Mouse (Mus musculus): ENCODE data around the gene Arhgap31.

Arhgap31 gene

DNA sequence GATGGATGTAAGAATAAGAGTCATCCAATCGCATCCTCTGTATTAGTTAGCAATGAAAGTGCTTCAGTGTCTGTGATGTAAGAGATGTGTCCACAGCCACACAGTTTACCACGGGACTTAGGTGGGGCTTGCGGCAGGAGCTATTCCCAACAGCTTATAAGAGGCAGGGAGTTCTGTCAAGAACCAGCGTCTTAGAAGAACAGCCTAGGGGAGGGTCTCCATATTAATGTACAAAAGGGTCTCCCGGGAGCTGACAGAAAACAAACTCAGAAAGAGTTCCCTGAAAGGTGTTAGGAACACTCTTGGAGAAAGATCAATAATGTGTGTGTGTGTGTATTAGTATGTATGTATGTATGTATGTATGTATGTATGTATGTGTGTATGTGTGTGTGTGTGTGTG lies 60.4 kb downstream of the Arhgap31 start:
- no peak for DNase-seq (ENCODE audit: low spot score in 2 of 2)

DNA sequence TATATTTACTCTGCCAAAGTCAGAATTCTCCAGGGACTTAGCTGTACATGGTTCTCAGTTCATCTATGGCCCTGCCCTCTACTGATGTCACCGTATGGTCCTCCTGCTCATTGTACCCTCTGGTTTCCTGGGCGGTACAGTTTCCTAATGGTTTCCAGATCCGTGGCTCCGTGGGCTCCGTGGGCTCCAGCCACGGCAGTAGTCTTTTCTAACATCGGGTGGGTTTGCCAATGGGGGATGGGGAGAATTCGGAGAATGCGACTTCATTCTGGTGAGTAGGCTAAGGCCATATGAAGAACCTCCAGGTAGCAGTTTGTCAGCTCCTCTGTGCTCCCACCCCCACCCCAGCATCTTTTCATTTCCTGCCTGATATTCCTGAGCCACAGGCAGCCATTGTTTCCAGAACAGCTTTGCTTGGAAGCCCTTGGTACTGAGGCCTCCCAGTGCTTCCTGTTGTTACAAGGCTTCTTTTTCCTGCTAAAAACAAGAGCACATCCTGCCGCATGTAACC lies 61.3 kb downstream of the Arhgap31 start:
- DNase-seq (ENCODE audit: low spot score in 2 of 2): no peak

DNA sequence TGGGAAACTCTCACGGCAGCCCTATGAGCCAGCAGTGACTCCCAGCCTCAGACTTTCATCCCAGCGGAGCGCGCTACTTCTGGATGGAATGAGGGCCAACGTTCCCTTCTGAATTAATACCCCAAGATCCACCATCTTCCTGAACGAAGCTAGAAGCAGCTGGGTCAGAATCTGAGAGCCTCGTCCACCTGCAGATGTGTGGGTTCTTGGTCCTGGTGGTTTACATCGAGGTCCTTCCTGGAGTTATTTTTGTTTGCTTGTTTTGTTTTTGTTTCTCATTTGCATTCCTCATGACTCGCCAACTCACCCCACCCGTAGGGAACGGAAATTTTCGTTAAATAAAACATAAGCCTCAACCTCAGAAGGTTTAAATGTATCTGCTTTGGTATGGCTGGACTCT lies 61.8 kb downstream of the Arhgap31 start:
- no peak for DNase-seq (ENCODE audit: low spot score in 2 of 2)

DNA sequence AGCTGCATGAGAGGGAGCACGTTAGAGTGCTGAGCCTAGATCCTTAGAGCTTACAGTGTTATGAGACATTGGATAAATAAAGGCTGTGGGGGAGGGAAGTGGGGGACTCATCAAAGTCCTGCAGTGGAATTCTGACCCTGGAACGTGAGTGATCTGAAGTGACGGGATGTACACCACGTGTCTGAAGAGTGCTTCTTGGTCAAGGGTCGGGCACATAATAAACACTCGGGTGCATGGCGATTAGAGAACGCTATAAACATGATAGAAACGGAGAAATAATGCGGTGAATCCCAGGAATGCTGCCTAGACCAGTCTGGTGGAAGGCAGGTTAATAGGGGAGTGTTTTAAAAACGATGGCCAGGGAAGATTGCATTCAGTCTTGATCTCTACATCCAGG lies 63.6 kb downstream of the Arhgap31 start:
- no peak for DNase-seq (ENCODE audit: low spot score in 2 of 2)

DNA sequence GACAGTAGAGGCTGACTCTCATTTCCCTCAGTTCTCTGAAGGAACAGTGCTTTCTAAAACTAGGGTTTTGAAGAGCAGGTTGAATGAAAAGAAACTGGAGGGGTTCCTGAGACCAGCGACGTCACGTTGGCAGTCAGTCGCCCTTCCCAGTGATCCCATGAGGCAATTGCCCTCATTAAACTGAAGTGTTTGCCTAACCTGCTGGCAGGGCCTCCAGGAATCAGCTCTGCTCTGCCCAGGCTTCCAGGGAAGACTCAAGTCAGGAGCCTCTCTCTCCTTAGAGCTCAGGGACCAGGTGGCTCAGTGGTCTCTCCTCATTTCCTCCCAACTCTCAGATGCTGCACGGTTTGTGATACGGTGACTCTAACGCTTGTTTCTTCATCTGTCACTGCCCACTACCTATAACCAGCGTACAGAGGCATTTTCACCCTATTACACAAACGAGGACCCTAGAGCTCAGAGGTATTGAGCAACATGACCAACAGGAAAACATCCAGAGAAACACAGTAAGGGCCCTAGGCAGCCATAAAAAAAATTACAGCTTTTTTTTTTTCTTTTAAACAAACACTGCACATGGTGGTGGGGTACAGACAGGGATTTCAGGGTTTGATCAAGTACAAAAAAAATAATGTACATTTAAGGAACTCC lies 64.2 kb downstream of the Arhgap31 start:
- DNase-seq (ENCODE audit: low spot score in 2 of 2): no peak

DNA sequence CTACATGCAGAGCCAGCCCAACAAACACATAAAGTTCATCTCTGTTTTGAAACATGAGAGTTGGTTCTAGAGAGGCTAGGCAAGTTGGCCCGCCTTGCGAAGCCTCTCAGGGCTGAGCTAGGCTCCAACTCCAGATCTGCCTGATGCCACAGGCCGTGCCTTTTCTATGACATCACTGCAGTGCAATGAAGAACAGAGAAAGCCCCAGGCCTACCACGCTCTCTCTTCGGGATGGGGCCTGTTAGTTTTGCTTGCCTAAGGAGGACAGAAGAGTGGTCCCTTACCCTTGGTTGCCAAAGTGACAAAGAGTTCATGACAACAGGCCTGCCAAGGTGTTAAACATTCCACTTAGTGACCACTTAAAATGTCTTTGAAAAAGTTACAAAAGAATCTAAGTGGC lies 64.9 kb downstream of the Arhgap31 start:
- DNase-seq (ENCODE audit: low spot score in 2 of 2): no peak

DNA sequence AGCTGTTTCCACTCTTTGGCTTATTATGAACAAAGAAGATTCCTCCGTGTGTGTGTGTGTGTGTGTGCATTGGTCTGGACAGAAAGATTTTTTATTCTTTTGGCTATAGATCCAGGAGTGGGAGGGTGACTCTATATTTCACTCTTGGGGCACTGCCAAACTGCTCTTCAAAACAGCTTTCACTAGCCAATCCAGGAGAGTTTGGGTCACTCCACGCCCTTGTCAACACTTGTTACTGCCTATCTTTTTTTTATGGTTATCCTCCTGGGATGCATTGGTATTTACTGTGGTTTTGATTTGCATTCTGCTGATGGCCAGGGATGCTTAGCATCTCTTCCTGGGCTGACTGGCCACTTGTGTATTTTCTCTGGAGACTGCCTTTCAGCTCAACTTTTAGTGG lies 68.6 kb downstream of the Arhgap31 start:
- DNase-seq (ENCODE audit: low spot score in 2 of 2): no peak

DNA sequence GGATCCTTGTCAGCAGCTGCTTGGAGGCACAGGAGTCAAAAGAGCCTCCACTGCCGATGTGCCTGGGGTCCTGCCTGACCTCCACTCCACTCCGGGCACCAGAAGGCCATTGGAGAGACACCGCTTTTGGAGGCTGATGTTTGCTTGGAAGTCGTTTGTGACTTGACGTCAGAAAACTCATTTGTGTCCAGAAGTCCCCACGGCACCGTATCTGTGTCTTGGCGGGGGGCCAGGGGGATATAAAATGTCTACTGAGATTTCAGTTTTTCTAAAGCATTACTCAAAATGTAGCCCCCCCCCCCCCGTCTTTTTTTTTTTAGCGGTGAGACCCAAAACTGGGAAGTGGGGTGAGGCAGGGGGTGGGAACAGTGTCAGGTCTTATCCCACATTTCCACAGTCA lies 76.0 kb downstream of the Arhgap31 start:
- DNase-seq (ENCODE audit: low spot score in 2 of 2): no peak

DNA sequence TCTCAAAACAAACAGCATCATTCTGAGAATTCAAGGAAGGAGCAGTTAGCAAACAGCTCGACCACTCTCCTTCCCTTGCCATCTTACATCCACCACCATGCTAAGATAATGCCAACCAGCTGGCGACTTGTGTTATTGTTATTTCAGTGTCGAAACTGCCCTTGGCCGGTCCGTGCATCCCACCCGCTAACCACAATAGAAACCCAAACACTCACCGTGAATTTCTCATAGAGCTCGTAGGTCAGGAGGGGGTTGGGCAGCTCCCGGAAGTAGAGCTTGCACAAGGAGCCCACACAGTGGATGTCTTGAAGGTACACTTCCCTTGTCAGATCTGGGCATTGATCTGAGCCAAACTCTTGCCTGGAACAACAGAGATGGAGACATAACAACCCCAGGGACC lies 76.4 kb downstream of the Arhgap31 start:
- peak in 1 of 2 experiments; percentile 8 for DNase-seq (ENCODE audit: low spot score in 2 of 2)

DNA sequence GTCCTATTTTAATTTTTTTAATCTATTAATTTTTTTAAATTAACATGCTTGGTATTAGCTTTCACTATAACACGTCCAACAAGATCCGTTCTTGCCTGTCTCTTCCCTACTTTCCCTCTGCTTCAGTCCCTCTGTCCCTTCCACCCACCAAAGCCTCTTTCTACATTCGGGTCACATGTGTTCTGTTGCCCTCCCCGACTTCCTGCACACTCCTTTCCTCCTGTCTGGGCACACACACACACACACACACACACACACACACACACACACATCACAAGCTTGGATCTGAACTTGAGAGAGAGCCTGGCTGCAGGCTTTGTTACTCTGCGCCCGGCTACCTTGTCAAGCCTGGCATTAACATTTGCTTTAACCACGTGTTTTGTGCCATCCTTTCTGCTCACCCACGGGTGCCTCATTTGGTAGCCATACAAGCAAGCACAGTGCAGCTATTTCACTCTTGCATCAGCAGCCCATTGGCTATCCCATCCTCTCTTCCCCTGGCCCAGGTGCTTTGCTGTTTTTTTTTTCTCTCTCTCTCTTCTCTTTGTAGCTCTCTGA lies 77.2 kb downstream of the Arhgap31 start:
- DNase-seq (ENCODE audit: low spot score in 2 of 2): no peak

DNA sequence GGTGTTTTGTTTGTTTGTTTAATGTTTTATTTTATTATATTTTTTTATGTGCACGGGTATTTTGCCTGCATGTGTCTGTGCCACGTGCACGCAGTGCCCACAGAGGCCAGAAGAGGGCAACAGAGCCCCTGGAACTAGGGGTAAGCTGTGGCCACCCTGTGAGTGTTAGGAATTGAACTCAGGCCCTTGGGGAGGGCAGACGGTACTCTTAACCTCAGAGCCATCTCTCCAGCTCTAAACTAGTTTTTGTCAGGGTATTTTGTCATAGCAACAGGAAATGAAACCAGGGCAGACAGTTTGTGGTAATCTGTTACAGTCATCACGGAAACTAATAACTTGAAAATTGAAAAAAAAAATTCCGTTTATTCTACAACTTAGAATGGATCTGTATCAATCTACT lies 80.9 kb downstream of the Arhgap31 start:
- peak; percentile 23 to 47 for DNase-seq (ENCODE audit: low spot score in 2 of 2)

DNA sequence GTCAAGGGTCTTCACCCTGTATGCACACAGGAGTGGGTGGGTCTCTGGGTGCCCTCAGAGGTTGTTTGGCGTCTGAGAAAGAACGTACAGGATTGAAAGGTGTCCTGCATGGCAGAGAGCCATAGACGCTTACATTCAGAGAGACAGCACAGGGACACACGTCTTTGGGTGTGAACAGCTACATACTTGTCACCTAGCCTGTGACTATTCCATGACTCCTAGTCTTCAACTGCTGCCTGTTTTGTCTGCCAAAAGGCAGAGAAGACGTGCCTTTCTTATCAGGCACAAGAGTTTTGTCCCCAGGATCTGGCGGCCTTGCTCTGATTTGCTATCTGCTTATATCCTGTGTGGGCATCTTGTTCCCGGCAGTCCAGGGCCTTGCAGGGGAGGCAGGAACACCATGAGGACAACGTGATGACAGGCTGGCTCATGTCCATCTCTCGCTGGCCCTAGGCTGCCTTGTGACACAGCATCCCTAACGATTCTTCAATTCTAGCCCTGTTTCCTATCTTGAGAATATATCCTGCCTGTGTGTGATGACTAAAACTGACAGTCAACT lies 87.2 kb downstream of the Arhgap31 start:
- no peak for DNase-seq (ENCODE audit: low spot score in 2 of 2)

DNA sequence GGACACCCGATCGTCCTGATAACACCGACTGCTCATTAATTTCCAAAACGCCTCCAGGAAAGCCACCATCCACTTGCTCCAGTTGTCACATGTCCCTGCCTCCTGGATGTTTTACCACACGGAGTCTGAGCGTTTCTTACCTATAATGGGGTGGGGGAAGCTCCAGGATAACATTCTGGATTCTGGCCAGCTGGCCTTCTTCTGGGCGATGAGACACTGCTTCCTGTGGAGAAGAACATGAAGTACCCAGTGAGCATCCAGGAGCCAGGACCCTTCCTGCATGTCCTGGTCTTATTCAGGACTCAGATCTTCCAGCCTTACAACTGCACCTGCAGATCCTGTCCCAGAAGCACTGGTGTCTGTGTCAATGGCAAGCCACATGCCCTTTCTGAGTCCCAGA lies 87.7 kb downstream of the Arhgap31 start:
- no peak for DNase-seq (ENCODE audit: low spot score in 2 of 2)

DNA sequence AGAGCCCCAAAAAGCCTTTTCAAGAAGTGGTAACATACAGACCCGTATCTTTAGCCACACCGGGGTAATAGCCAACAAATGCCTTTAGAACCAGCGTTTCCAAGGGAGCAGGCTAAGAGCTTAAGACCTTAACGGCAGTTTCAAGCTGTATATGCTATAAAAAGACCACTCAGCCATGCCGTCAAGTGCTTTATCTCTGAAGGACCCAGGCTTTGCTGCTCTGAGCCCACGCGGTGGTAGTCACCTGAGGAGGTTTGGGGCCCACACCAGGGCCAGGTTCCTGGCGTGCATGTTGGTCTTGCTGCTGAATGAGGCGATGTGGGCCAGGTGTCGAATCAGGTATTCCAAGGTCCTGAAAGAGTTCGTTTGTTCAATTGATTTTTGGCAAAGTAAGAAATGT lies 88.8 kb downstream of the Arhgap31 start:
- DNase-seq (ENCODE audit: low spot score in 2 of 2): no peak

DNA sequence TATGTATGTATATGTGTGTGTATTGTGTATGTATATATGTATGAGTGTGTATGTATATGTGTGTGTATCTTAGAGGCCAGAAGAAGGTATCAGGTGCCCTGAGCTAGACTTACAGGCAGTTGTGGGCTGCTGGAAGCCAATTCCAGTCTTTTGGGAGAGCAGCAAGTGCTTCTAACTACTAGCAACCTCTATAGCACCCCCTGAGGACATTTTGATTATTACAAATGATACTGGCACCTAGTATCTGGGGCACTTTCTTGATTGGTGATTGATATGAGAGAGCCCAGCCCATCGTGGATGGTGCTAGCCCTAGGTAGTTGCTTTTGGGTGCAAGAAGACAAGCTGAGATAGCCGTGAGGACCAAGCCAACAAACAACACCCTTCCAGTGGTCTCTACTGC lies 90.8 kb downstream of the Arhgap31 start:
- no peak for DNase-seq (ENCODE audit: low spot score in 2 of 2)

DNA sequence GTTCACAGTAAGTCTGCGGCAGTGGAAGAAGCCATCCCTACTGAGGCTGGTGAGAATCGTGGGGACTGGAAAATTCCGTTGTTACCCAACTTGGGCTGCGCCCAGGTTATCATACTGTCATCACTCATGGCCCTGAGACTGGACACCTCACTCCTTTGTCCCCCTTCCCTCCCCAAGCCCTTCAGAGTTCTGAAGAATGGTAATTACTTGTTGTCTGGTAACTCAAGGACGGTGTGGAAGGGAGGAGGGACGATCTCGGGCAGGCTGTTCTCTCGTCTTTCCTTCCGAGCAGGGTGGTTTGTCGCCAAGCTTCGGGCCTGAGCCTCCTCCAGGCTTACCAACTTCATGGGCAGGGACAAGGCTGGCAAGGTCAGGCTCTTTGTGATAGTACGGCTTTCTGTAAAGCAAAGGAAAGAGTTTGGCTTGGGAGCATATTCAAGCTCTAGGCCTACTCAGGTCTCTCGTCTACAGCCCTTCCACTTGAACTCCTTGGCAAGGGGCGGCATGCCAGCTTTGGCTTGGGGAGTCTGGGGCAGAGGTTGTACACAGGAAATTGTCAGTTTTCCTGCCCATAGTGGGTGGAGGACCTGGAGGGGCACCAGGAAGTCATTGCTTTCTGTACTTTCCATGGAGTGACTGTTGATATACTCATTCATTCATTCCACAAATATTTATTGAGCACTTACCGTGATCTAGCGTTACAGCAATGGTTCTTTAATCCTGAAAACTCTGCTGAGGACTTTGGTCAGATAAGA lies 92.2 kb downstream of the Arhgap31 start:
- DNase-seq (ENCODE audit: low spot score in 2 of 2): no peak

DNA sequence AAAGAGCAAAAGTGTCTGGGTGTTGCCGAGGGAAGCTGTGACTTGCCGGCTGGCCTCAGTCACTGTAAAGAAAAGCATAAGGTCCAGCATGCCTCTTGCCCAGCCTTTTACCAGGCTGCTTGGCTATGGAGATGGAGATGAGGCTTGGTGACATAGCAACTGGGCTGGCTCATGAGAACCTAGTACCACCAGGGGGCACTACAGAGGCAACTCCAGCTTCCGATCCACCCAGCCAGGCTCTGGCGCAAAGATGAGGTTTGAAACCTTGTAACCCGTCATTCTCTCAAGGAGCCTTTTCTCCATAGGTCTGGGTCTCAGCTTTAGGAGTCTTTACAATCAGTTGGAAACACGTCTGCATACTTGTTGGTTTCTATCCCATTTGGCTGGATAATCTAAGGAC lies 94.0 kb downstream of the Arhgap31 start:
- peak; percentile 38 to 61 for DNase-seq (ENCODE audit: low spot score in 2 of 2)

DNA sequence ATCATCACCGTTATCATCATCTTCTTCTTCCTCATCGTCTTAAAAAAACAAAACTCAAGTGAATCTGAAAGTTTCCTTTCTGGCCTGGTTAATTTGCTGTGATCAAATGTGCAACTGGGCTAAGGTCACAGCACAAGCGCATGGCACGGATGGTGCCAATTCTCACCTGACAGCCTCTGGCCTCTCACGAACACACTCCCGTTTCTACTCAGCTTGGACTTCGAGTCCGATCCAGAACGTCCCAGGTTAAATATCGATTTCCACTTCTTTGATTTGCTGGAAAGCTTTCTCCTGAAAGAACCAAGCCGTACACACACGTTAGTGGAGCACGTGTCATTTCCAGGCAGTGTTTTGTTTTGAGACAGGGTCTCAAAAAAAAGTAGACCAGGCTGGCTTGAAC lies 95.1 kb downstream of the Arhgap31 start:
- DNase-seq (ENCODE audit: low spot score in 2 of 2): no peak

DNA sequence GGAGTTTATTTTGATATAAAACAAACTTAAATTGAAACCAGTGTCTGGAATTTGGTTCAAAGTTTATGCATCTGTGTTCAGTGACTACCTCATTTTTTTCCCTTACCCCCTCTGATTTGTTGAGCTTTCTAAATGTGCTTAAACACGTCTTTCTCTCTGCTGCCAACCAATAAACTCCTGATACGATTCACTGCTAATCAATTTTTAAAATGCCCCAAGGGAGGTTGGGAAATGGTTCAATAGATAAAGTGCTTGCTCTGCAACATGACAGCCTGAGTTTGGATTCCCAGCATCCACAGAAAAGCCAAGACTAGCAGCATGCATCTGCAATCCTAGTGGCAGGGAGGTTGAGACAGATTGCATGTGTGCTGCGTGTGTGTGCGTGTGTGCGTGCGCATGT lies 99.4 kb downstream of the Arhgap31 start:
- DNase-seq (ENCODE audit: low spot score in 2 of 2): no peak

DNA sequence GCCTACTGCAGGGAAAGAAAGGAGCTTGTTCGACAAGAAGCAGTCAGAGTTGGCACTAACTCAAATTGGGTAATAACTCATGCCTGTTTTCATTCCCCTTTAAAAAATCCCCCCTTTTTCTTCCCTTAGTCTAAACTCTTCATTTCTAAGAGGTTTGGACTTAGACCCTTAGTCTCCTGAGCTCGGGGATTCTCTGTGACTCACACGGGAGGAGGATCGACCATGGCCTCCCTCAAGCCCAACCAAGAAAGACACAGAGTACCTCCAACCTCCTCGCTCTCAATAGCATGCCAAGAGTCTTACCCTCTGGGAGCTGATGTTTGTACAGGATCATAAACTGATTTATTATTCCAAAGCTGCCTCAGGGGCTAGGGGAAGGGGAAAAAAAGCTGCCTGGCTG lies 100.4 kb downstream of the Arhgap31 start:
- no peak for DNase-seq (ENCODE audit: low spot score in 2 of 2)

DNA sequence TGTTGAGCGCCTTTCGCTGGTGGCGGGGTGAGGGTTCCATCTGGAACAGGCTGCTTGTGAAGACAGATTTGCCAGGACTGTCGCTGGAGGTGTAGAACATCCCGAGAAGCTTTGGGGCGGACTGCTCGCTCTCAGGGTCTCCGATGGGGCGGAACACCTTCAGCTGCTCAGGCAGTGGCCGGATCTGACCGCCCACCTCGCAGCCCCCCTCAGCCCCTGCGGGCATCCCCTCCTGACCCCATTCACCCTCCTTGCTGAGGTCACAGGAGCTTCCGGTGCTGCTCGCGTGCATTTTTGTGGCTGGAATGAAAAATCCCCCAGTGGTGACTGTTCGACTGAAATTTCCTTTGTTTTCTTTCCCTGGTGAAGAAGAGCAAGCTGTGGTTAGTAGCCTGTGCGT lies 104.0 kb downstream of the Arhgap31 start:
- no peak for DNase-seq (ENCODE audit: low spot score in 2 of 2)

DNA sequence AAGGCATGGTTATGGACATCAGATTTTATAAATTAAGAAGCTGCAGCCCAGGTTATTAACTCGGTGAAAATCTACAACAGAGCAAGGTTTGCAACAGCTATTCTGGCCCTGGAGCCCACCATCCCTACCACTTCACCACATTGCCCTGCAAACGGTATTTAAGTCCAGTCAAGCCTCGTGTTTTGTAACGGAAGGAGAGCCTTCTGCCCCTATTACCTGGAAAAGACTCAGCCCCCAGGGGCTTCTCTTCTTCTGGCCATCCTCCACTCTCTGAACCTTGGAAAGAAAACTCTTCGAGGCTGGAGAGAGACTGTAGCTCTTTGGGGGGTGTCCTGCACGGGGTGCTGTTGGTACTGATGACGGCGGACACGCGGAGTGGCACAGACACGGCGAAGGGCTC lies 104.4 kb downstream of the Arhgap31 start:
- no peak for DNase-seq (ENCODE audit: low spot score in 2 of 2)

DNA sequence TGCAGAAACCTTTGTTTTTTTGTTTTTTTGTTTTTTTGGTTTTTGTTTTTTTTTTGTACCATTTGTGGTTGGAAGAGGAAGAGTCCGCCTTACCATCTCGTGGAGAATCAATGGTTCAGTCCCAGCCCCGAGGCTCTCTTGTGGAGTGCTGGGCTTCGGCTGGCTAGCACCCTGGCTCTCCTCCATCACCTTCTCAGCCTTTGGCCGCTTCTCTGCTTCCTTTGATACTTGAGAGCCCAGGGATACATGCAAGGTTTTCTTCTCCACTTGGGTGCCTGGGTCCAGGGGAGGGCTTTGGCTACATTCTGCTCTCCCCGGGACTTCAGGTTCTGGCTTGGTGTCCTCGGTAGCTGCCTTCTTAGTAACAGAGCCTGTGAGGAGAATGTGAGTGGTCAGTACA lies 106.6 kb downstream of the Arhgap31 start:
- DNase-seq (ENCODE audit: low spot score in 2 of 2): no peak
